Comparison of ENCODE assay signal across 8 mouse cellular contexts in the genomic region with DNA sequence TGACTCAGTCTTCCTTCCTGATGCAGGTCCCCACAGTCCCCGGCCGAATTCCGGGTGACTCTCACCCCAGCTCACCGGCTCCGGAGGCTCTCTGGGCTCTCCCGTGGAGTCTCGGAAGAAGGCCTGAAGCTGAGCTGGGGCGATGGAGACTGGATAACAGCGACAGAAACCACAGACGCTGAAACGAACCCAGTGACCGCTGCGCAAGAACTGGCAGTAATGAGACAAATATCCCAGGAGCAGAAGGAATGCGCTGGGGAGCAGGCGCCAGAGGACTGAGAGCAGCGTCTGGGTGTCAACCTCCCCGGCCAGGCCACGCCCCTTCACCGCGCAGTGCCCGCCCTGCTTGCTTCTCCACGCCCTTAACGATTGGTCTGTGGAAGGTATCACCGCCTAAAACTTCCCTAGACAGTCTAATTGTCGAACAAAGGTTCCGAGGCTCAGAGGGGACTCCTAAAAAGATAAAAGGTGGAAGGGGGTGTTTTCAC. TPM values are rescaled to one million over a fixed set of nuclear protein-coding genes. Genes with fewer than 3 reads are reported as not detected.
DNase-seq lines count a peak whose midpoint lies in the region; ATAC-seq lines count a peak whose summit lies in the region.

A gene (minus strand): TSS at position 335 of the 488 bp plus-strand sequence.

- no peaks in the 10 kb centered on the region for H3K27me3 ChIP-seq in forebrain, embryonic 14.5 days (replicated peaks; ENCODE audit: control insufficient read depth, insufficient read depth, low read length)
- H3K27me3 ChIP-seq in neural tube, embryonic 15.5 days (replicated peaks) = no peaks in the 10 kb centered on the region

- ATAC-seq in forebrain, embryonic 14.5 days = peak; percentile 98
- peak; percentile 99 for ATAC-seq in neural tube, embryonic 15.5 days (ENCODE audit: low FRiP score)

- peaks cover 4% of the 10 kb centered on the region; the same call in 1 of the 2 replicates for H3K4me1 ChIP-seq in forebrain, embryonic 14.5 days (ENCODE audit: control insufficient read depth, insufficient read depth, low read length)
- H3K4me1 ChIP-seq in neural tube, embryonic 15.5 days = peaks cover 12% of the 10 kb centered on the region; the same call in 1 of the 2 replicates

- peak within 1 kb of the TSS; percentile 66 for H3K9ac ChIP-seq in forebrain, embryonic 14.5 days (ENCODE audit: low read length)
- H3K9ac ChIP-seq in neural tube, embryonic 15.5 days (replicated peaks) = peak within 1 kb of the TSS; percentile 53

- intact Hi-C loops in heart, postnatal 14 days (cut with DNase I) = loop anchor here (5.0 kb wide), 1 partner anchor 34 kb away; a partner anchor contains a TSS

- no peak within 1 kb of the TSS for H3K27ac ChIP-seq in forebrain, embryonic 14.5 days (ENCODE audit: low read depth, low read length)
- H3K27ac ChIP-seq in neural tube, embryonic 15.5 days (replicated peaks) = peak within 1 kb of the TSS; percentile 66

- WGBS in forebrain, embryonic 14.5 days = under 1% methylated on average over 26 of the region's 26 CpGs
- WGBS in neural tube, embryonic 15.5 days = under 1% methylated on average over 26 of the region's 26 CpGs

- no peaks in the 10 kb centered on the region for H3K36me3 ChIP-seq in forebrain, embryonic 14.5 days (ENCODE audit: control insufficient read depth, insufficient read depth, low read length)
- no peaks in the 10 kb centered on the region for H3K36me3 ChIP-seq in neural tube, embryonic 15.5 days

- peak within 1 kb of the TSS; percentile 36 for H3K4me3 ChIP-seq in forebrain, embryonic 14.5 days (ENCODE audit: low read depth, low read length)
- peak within 1 kb of the TSS; percentile 51 for H3K4me3 ChIP-seq in neural tube, embryonic 15.5 days (replicated peaks)

- no peaks in the 10 kb centered on the region for H3K9me3 ChIP-seq in forebrain, embryonic 14.5 days (replicated peaks; ENCODE audit: control insufficient read depth, low read length)
- no peaks in the 10 kb centered on the region for H3K9me3 ChIP-seq in neural tube, embryonic 15.5 days (replicated peaks)

- H3K4me2 ChIP-seq in forebrain, embryonic 14.5 days (ENCODE audit: low read length) = peak within 1 kb of the TSS; percentile 65
- H3K4me2 ChIP-seq in neural tube, embryonic 15.5 days = peak within 1 kb of the TSS; percentile 71

- peak; percentile 97 for DNase-seq in ES-CJ7 (ENCODE audit: low read depth, low spot score)
- peak; percentile 92 for DNase-seq in cerebellum, adult 11 months
- DNase-seq in forebrain, embryonic 14.5 days (ENCODE audit: low spot score) = peak; percentile 81
- peak; percentile 92 to 96 for DNase-seq in heart, postnatal 14 days
- DNase-seq in layer of hippocampus, adult 11-12 months (ENCODE audit: low spot score) = peak; percentile 90
- DNase-seq in lung, adult 18-20 months = peak; percentile 95 to 97
- DNase-seq in testis, postnatal 14 days (ENCODE audit: low spot score) = peak; percentile 95

RNA-seq across cellular contexts. Expression of the gene that starts here (rescaled TPM):
- 0.78 and 0.81 TPM in 2 replicates for polyA plus RNA-seq in forebrain, embryonic 14.5 days (2014; fragmentation: Nextera tagmentation; extraction: Ambion mirVana)
- total RNA-seq in heart, postnatal 14 days (2021) = 1 to 10 TPM; 3.9 to 4.9 TPM
- polyA plus RNA-seq in neural tube, embryonic 15.5 days (2015; fragmentation: Nextera tagmentation; extraction: Ambion mirVana) = 2.4 and 3.6 TPM in 2 replicates

Comparison
In these comparisons a context has a peak if more than half of its experiments do, and no peak if none do; other contexts are left out.
1. Peak in DNase-seq, ATAC-seq, H3K4me3 ChIP-seq, H3K9ac ChIP-seq and H3K4me2 ChIP-seq in forebrain, embryonic 14.5 days; RNA of the gene not detected or under 1 TPM.